Mouse (Mus musculus) megakaryocyte, embryonic 14.5 days (primary cell): ENCODE data around the gene Timm10. TPM values are rescaled to one million over a fixed set of nuclear protein-coding genes. Genes with fewer than 3 reads are reported as not detected.

ENCODE experiments used
- H3K27me3 ChIP-seq: replicated peaks from 2 replicates; pipeline ENCODE3; 2012; ENCODE audit warnings: inconsistent platforms
- H3K36me3 ChIP-seq: replicated peaks from 2 replicates; pipeline ENCODE3; 2012; ENCODE audit warnings: low read length, inconsistent platforms, mixed read lengths
- H3K4me1 ChIP-seq: 2 replicates; pipeline ENCODE4 v1.6.1; 2012; ENCODE audit warnings: inconsistent platforms
- H3K4me3 ChIP-seq: replicated peaks from 2 replicates; pipeline ENCODE3; 2012; ENCODE audit warnings: moderate library complexity, mild to moderate bottlenecking, inconsistent platforms
- H3K9me3 ChIP-seq: 2 replicates; pipeline ENCODE4 v1.6.1; 2012; ENCODE audit warnings: inconsistent platforms
- FLI1 ChIP-seq: IDR thresholded peaks from 2 replicates; pipeline ENCODE4 v1.6.1; 2012; ENCODE audit warnings: low read length, inconsistent platforms, mixed read lengths
- GATA1 ChIP-seq: IDR thresholded peaks from 3 replicates; pipeline ENCODE4 v1.6.1; 2012; ENCODE audit warnings: mixed read lengths, low read length, inconsistent platforms, borderline replicate concordance
- polyA plus RNA-seq: library from polyadenylated mRNA; stranded (reverse); fragments of >175 nt; gene quantifications from 2 replicates; pipeline ENCODE4 v1.2.3, GENCODE M21; 2012; ENCODE audit warnings: low replicate concordance; ENCODE audit not compliant: insufficient read depth

Timm10 gene
- polyA plus RNA-seq, 1 experiment: 9.7 TPM

DNA sequence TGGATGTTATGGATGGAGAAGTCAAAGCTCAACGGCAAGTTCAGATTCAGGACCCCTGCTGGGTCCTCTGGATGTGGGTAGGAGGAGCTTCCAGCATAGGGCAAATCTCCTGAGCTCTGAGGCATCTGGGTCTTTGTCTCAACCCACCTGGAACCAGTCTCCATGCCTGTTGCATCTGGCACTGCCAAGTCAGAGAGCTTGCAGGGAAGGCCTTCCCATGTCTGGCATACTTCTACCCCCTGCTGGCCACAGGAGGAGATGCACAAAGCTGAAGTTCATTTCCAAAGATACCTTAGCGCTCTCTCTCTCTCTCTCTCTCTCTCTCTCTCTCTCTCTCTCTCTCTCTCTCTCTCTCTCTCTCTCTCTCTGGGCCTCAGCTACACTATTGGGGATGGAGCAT is 28.9 kb downstream of the Timm10 start:
- Histone ChIP-seq H3K4me1 (peaks cover 4% of the 10 kb centered on the region; the same call in 1 of the 2 replicates), H3K9me3 (no peaks in the 10 kb centered on the region), H3K36me3 (peaks cover 90% of the 10 kb centered on the region), H3K27me3 (no peaks in the 10 kb centered on the region), H3K4me3 (no peak overlapping the region)
- TF ChIP-seq GATA1 (no peak), FLI1 (no peak)

GRCm38 (mm10) chr2:84858551-84858950 is 31.8 kb downstream of the Timm10 start:
- H3K27me3 ChIP-seq: no peaks in the 10 kb centered on the region
- peaks cover 6% of the 10 kb centered on the region for H3K4me1 ChIP-seq
- no peaks in the 10 kb centered on the region for H3K9me3 ChIP-seq
- H3K36me3 ChIP-seq: peaks cover 92% of the 10 kb centered on the region
- TF ChIP-seq FLI1: no peak
- TF ChIP-seq GATA1: no peak
- no peak overlapping the region for H3K4me3 ChIP-seq

DNA sequence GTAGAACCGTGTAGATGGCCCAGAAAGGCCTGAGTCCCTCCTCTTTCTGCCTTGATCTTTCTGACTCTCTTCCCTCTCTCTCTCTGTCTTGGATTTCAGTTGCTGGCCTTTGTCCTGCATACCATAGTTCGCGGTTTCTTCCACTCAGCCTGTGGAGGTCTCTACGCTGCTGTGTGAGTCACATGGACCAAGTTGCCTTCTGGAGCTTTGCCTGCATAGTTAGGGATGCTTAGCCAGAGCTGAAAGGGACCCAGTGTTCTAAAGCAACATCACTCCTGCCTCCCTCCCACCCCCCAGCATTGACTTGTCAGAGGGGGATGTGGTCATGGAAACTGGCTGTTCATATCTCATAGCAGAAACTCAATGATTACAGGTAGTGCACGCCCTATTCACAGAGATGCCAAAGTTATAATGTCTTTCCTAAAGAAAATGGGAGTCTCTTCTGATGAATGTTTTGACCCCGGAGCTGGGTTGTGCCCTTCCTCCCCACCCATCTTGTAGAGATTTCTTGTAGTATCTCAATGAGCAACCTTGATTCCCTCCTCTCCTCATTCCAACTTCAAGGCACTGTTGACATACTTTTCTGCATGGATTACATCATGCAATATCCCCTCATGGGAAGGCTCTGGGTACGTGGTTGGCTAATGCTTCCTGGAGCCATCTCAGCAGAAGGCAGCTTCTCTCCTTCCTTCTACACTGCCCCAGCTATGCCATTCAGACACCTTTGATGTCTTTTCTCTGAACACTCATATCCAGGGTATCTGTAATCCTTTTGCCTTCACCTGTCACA is 33.4 kb downstream of the Timm10 start:
- no peak for TF ChIP-seq GATA1
- no peak for TF ChIP-seq FLI1
- peaks cover 6% of the 10 kb centered on the region for H3K27me3 ChIP-seq
- H3K4me1 ChIP-seq: peaks cover 13% of the 10 kb centered on the region
- H3K4me3 ChIP-seq: no peak overlapping the region
- H3K9me3 ChIP-seq: no peaks in the 10 kb centered on the region
- peaks cover 76% of the 10 kb centered on the region for H3K36me3 ChIP-seq

GRCm38 (mm10) chr2:84861430-84861829 is 34.6 kb downstream of the Timm10 start:
- no peaks in the 10 kb centered on the region for H3K9me3 ChIP-seq
- no peak for TF ChIP-seq FLI1
- TF ChIP-seq GATA1: no peak
- no peak overlapping the region for H3K4me3 ChIP-seq
- H3K27me3 ChIP-seq: peaks cover 17% of the 10 kb centered on the region
- H3K36me3 ChIP-seq: peaks cover 67% of the 10 kb centered on the region
- peaks cover 22% of the 10 kb centered on the region for H3K4me1 ChIP-seq

DNA sequence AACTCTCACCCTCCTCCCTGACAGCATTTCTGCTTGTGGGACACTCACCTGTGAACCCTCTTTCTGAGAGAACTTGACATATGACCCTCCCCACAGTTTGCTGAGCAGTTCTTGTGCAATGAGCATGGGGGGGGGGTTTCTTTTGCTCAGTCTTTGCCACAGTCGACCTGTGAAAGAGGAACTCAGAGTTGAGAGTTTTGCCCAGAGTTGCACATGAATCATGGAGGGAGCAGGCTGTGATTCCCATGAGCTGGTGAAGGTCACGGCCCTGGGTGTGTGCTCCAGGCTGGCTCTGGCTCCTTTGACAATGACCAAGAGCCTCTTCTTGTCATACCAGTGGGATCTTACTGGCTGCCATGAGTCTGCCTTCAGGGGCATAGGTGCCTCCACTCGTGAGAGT is 35.4 kb downstream of the Timm10 start:
- peaks cover 26% of the 10 kb centered on the region for H3K4me1 ChIP-seq
- peaks cover 25% of the 10 kb centered on the region for H3K27me3 ChIP-seq
- H3K4me3 ChIP-seq: no peak overlapping the region
- no peaks in the 10 kb centered on the region for H3K9me3 ChIP-seq
- peaks cover 60% of the 10 kb centered on the region for H3K36me3 ChIP-seq
- TF ChIP-seq FLI1 (no peak), GATA1 (no peak)

DNA sequence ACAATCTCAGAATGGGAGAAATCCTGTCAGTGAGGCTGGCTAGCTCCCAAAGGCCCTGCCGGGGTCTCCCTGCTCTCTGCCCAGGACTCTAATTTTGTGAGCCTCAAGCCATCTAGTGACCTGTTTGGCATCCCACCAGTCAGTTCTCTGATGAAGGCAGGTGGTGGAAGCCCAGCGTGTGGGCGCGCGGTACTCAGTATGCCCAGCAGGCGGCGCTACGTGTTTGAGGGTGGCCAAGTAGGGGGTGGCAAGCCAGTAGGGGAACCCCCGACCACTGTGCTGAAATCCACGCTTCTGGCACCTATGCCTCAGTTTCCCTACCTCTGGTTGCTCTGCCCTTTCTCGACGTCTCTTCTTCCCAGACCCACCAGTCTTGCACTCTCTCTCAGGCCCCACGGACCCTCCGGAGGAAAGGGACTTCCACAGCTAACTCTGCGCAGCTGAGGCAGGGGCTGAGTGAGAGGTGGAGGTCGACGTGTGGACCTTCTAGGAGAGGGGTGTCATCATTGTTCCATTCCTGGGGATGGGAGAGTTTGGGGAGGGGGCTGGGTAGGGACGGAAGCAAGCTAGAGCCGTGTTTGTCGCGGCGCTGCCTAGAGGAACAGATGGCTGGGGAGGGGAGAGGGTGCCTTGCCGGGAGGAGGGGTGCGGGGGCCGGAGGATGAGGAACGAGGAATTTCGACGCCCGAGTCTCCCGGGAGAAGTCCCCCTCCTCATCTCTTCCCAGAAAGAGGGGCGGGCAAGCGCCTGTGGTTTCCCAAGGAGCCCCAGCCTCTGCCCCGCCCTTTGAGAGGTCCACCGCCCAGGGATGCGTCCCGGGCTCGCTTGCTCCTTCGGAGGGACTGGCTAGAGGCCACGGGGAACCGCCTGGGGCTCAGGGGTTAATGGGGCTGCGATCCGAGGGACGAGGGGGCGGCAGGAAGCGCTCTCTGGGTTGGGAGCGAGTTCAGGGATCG is 39.1 kb downstream of the Timm10 start:
- no peak for TF ChIP-seq GATA1
- no peak for TF ChIP-seq FLI1
- H3K4me3 ChIP-seq: peak overlapping the region; percentile 80
- peaks cover 61% of the 10 kb centered on the region for H3K27me3 ChIP-seq
- peaks cover 25% of the 10 kb centered on the region for H3K36me3 ChIP-seq
- no peaks in the 10 kb centered on the region for H3K9me3 ChIP-seq
- peaks cover 38% of the 10 kb centered on the region for H3K4me1 ChIP-seq

GRCm38 (mm10) chr2:84868521-84868943 is 41.7 kb downstream of the Timm10 start:
- no peak overlapping the region for H3K4me3 ChIP-seq
- TF ChIP-seq FLI1 (no peak), GATA1 (no peak)
- peaks cover 50% of the 10 kb centered on the region for H3K4me1 ChIP-seq

DNA sequence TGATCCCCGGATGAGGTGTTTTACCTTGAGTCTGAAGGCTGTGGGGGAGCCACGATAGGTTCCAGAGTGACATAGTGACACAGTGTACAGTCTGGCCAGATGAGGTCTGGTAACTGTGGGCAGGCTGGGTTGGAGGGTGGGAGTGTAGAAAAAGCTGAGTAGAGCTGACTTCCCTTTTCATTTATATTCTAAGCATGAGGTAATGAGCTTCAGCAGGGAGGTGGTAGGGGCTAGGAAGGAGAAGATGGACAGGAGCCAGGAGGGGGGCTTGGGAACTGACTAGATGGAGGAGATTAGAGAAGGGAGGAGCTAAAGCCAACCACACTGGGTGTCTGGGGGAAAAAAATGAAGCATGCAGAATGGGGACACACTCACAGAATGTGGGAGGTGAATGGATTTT is 42.2 kb downstream of the Timm10 start:
- no peak for TF ChIP-seq FLI1
- no peak for TF ChIP-seq GATA1
- Histone ChIP-seq H3K36me3 (no peaks in the 10 kb centered on the region), H3K9me3 (no peaks in the 10 kb centered on the region), H3K4me3 (no peak overlapping the region), H3K4me1 (peaks cover 46% of the 10 kb centered on the region), H3K27me3 (peaks cover 91% of the 10 kb centered on the region)

More at GRCm38 (mm10) chr2:84868521-84868943, 41.7 kb downstream of the Timm10 start:
- H3K27me3 ChIP-seq: peaks cover 87% of the 10 kb centered on the region
- H3K9me3 ChIP-seq: no peaks in the 10 kb centered on the region
- H3K36me3 ChIP-seq: no peaks in the 10 kb centered on the region

GRCm38 (mm10) chr2:84870623-84871160 is 43.9 kb downstream of the Timm10 start:
- Histone ChIP-seq H3K4me3 (no peak overlapping the region), H3K9me3 (no peaks in the 10 kb centered on the region), H3K36me3 (no peaks in the 10 kb centered on the region), H3K27me3 (peaks cover 98% of the 10 kb centered on the region), H3K4me1 (peaks cover 41% of the 10 kb centered on the region)
- TF ChIP-seq FLI1 (no peak), GATA1 (no peak)
